Mouse (Mus musculus) lung, postnatal 0 days (tissue): ENCODE results near the gene Sh2d5.
A peak's percentile ranks its signal among the peaks of the same experiment; 100 is the strongest.

Experiments
- CTCF ChIP-seq: IDR thresholded peaks from 2 replicates; pipeline ENCODE4 v1.5.1; 2016; ENCODE audit warnings: antibody characterized with exemption, mild to moderate bottlenecking
- EP300 ChIP-seq: IDR thresholded peaks from 2 replicates; pipeline ENCODE4 v1.6.1; 2016; ENCODE audit warnings: antibody characterized with exemption, mild to moderate bottlenecking, control low read depth

DNA sequence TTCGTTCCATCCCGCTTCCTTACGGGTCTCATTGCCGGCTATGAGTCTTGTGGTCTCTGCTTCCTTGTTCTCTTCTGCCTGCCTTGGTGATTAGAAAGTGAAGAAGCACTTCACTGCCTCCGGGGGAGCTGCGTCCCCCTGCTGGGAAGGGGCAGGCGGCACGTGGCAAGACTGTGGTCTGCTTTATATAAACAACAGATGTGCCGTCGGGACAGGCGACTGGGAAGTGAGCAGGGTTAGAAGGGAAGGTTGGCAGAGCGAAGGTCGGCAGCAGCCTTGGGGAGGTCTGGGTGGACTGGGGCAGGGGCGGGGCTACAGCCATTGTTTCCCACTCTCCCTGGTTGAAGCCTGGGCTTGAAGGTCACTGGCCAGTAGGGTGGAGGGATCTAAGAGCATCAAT is 1.6 kb downstream of the Sh2d5 start:
- TF ChIP-seq CTCF (peak; percentile 49), EP300 (no peak)
